Mouse (Mus musculus): ENCODE data around the gene Nat8f6. TPM values are rescaled to one million over a fixed set of nuclear protein-coding genes. Genes with fewer than 3 reads are reported as not detected.
"Not testable (repeated sequence)": the region's sequence is repeated elsewhere in the genome, so short reads cannot be mapped to it uniquely, and the experiment has no call there.

The Nat8f6 gene
- polyA plus RNA-seq, 1 experiment from 2014 or later = not detected

- not testable (repeated sequence) for H3K36me3 ChIP-seq (replicated peaks; ENCODE audit: insufficient read depth, low read length); DNase-seq; H3K4me3 ChIP-seq (ENCODE audit: low read depth, low read length); H3K9ac ChIP-seq (replicated peaks); H3K4me2 ChIP-seq (ENCODE audit: low read depth, low read length); H3K27ac ChIP-seq (ENCODE audit: low read depth); H3K27me3 ChIP-seq (ENCODE audit: insufficient read depth, low read length); ATAC-seq; H3K4me1 ChIP-seq (ENCODE audit: insufficient read depth); H3K9me3 ChIP-seq (ENCODE audit: low read length)
- 72% methylated on average over 5 of the region's 5 CpGs for WGBS (ENCODE audit: insufficient replicate concordance)
These were observed 17.6 kb downstream of the Nat8f6 start for GRCm38 (mm10) chr6:85803180-85803579.

- H3K36me3 ChIP-seq (replicated peaks; ENCODE audit: insufficient read depth, low read length); H3K27me3 ChIP-seq (ENCODE audit: insufficient read depth, low read length); H3K9me3 ChIP-seq (ENCODE audit: low read length); H3K27ac ChIP-seq (ENCODE audit: low read depth); H3K4me2 ChIP-seq (ENCODE audit: low read depth, low read length); ATAC-seq; DNase-seq; H3K9ac ChIP-seq (replicated peaks); H3K4me3 ChIP-seq (ENCODE audit: low read depth, low read length); H3K4me1 ChIP-seq (ENCODE audit: insufficient read depth): not testable (repeated sequence)
- 57% methylated on average over 12 of the region's 13 CpGs for WGBS (ENCODE audit: insufficient replicate concordance)
These were observed 55.2 kb downstream of the Nat8f6 start, which contains the start of gene Nat8f3 for GRCm38 (mm10) chr6:85765532-85765931. TSS of gene Nat8f3 (minus strand) at chr6:85765754.

GRCm38 (mm10) chr6:85763127-85764070 lies 57.4 kb downstream of the Nat8f6 start:
- H3K9ac ChIP-seq (replicated peaks); H3K36me3 ChIP-seq (replicated peaks; ENCODE audit: insufficient read depth, low read length); H3K9me3 ChIP-seq (ENCODE audit: low read length); H3K27me3 ChIP-seq (ENCODE audit: insufficient read depth, low read length); H3K4me3 ChIP-seq (ENCODE audit: low read depth, low read length); ATAC-seq; DNase-seq; H3K4me1 ChIP-seq (ENCODE audit: insufficient read depth); H3K4me2 ChIP-seq (ENCODE audit: low read depth, low read length); H3K27ac ChIP-seq (ENCODE audit: low read depth): not testable (repeated sequence)
- 66% methylated on average over 5 of the region's 6 CpGs for WGBS (ENCODE audit: insufficient replicate concordance)

GRCm38 (mm10) chr6:85762678-85763077 lies 58.1 kb downstream of the Nat8f6 start:
- H3K4me3 ChIP-seq (ENCODE audit: low read depth, low read length); H3K27ac ChIP-seq (ENCODE audit: low read depth); H3K4me2 ChIP-seq (ENCODE audit: low read depth, low read length); ATAC-seq; DNase-seq; H3K27me3 ChIP-seq (ENCODE audit: insufficient read depth, low read length); H3K36me3 ChIP-seq (replicated peaks; ENCODE audit: insufficient read depth, low read length); H3K4me1 ChIP-seq (ENCODE audit: insufficient read depth); H3K9ac ChIP-seq (replicated peaks); H3K9me3 ChIP-seq (ENCODE audit: low read length): not testable (repeated sequence)
- 76% methylated on average over 1 of the region's 2 CpGs for WGBS (ENCODE audit: insufficient replicate concordance)

Small RNAs within 50 kb of the gene (microRNA-seq; reads per million reads assigned to microRNA genes)
- not detected for gene Mir6375

Other genes with a start within 250 kb of the Nat8f6 start
- gene Alms1, start 233.4 kb downstream of the Nat8f6 start, polyA plus RNA-seq (2015; fragmentation: Nextera tagmentation; extraction: Ambion mirVana) = 0.68 and 0.72 TPM in 2 replicates
- gene Nat8f7, start 107.7 kb downstream of the Nat8f6 start, polyA plus RNA-seq (2015; fragmentation: Nextera tagmentation; extraction: Ambion mirVana) = not detected in 2 replicates
- not detected in 2 replicates for gene Nat8f3, start 55.2 kb downstream of the Nat8f6 start, polyA plus RNA-seq (2015; fragmentation: Nextera tagmentation; extraction: Ambion mirVana)
- gene Nat8f5, start within 50 bp of the Nat8f6 start, polyA plus RNA-seq (2015; fragmentation: Nextera tagmentation; extraction: Ambion mirVana) = not detected in 2 replicates
- gene Nat8, start 11.1 kb upstream of the Nat8f6 start, polyA plus RNA-seq (2015; fragmentation: Nextera tagmentation; extraction: Ambion mirVana) = not detected in 2 replicates
- gene Nat8f2, start 48.2 kb upstream of the Nat8f6 start, polyA plus RNA-seq (2015; fragmentation: Nextera tagmentation; extraction: Ambion mirVana) = 1.3 and 1.7 TPM in 2 replicates
- 2.0 and 2.5 TPM in 2 replicates for gene Nat8f4, start 83.9 kb upstream of the Nat8f6 start, polyA plus RNA-seq (2015; fragmentation: Nextera tagmentation; extraction: Ambion mirVana)
- 25.0 and 26.7 TPM in 2 replicates for gene Tprkb, start 90.9 kb upstream of the Nat8f6 start, polyA plus RNA-seq (2015; fragmentation: Nextera tagmentation; extraction: Ambion mirVana)
- 37.4 and 38.1 TPM in 2 replicates for gene Nat8f1, start 94.7 kb upstream of the Nat8f6 start, polyA plus RNA-seq (2015; fragmentation: Nextera tagmentation; extraction: Ambion mirVana)
- gene Dusp11, start 140.7 kb upstream of the Nat8f6 start, polyA plus RNA-seq (2015; fragmentation: Nextera tagmentation; extraction: Ambion mirVana) = 20.8 and 23.9 TPM in 2 replicates
- not detected in 2 replicates for gene Figla, start 195.2 kb upstream of the Nat8f6 start, polyA plus RNA-seq (2015; fragmentation: Nextera tagmentation; extraction: Ambion mirVana)
- gene Add2, start 207.7 kb upstream of the Nat8f6 start, polyA plus RNA-seq (2015; fragmentation: Nextera tagmentation; extraction: Ambion mirVana) = 22.0 and 28.1 TPM in 2 replicates

All from liver, postnatal 0 days (tissue).